Mouse (Mus musculus): Measurements from ENCODE around the gene Lenep. TPM values are rescaled to one million over a fixed set of nuclear protein-coding genes. Genes with fewer than 3 reads are reported as not detected.
"Not testable (repeated sequence)": the region's sequence is repeated elsewhere in the genome, so short reads cannot be mapped to it uniquely, and the experiment has no call there.

Gene Lenep
- total RNA-seq (2015) (1.6 and 2.3 TPM in 2 replicates), total RNA-seq (2017) (0.37 and 0.44 TPM in 2 replicates)

GRCm38 (mm10) chr3:89402693-89403092 is at the start of gene Lenep:
Gene Lenep (minus strand): TSS chr3:89402793.
- no peak for ATAC-seq (ENCODE audit: poor library complexity, severe bottlenecking)

DNA sequence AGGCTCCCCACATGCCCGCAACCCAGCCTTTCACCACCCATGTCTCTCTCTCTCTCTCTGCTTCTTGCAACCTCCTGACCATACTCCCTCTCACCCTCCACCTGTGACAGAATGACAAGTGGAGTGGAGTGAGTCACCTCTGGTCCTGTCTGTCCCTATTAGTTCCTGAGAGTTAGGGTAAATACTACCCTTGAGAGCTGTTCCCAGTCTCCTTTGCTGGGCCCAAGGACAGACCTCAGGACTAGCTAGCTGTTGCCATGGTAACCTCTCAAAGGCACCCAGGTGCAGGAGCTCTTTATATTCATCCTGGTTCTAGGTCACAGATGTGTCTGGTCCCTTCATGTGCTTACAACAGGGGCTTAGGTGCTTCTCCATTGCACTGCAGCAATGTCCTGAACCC is 49.3 kb upstream of the Lenep start:
- no peak for ATAC-seq (ENCODE audit: poor library complexity, severe bottlenecking)

GRCm38 (mm10) chr3:89449541-89449940 is 46.9 kb upstream of the Lenep start:
- peak; percentile 91 for ATAC-seq (ENCODE audit: poor library complexity, severe bottlenecking)

GRCm38 (mm10) chr3:89448720-89449537 is 46.3 kb upstream of the Lenep start:
- peak; percentile 43 for ATAC-seq (ENCODE audit: poor library complexity, severe bottlenecking)

GRCm38 (mm10) chr3:89440691-89441090 is 38.1 kb upstream of the Lenep start:
- no peak for ATAC-seq (ENCODE audit: poor library complexity, severe bottlenecking)

GRCm38 (mm10) chr3:89437269-89437668 is 34.7 kb upstream of the Lenep start:
- peak; percentile 38 for ATAC-seq (ENCODE audit: poor library complexity, severe bottlenecking)

GRCm38 (mm10) chr3:89436176-89437113 is 33.9 kb upstream of the Lenep start, which contains the start of gene Pbxip1:
Gene Pbxip1 (plus strand): TSS chr3:89436706.
- peak; percentile 89 for ATAC-seq (ENCODE audit: poor library complexity, severe bottlenecking)

DNA sequence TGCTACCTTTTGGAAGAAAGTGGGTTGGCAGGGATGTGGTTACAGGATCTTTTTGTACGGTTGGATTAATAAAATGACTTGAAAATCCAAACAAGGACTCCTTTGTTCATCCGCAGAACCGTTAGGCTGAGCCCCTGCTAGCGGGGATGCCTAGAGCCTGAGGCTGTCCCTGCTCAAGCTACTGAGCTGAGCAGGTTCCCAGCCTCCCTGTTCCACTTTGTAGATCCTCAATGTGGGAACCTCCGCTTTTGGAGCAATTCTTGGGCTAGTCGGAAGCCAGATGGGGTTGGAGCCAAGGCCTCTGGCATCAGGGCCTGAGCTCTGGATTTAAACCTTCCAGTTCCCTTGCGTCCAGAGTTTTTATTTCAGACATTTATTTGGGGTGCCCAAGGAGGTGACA is 32.4 kb upstream of the Lenep start:
- ATAC-seq (ENCODE audit: poor library complexity, severe bottlenecking): no peak

DNA sequence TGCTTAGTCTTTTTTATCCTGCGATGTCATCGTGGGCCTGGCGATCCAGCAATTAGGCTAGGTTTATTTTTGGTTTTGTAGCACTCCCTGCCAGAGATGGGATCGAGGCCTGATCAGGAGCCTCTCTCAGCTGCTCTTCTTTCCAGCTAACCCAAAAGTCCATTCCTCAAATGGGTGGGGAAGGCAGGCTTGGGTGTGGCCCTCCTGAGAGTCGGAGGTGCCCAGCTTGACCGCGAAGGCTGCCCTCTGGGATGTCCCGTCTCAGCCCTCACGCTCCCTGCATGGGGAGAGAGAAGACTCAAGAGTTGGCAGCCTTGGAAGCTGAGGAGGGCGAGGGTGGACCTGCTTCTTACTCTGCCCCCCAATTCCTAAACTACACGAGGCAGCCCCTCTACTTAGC is 31.9 kb upstream of the Lenep start:
- ATAC-seq (ENCODE audit: poor library complexity, severe bottlenecking): no peak

- ATAC-seq (ENCODE audit: poor library complexity, severe bottlenecking): no peak
Observed at GRCm38 (mm10) chr3:89432606-89433005, 30.0 kb upstream of the Lenep start.

DNA sequence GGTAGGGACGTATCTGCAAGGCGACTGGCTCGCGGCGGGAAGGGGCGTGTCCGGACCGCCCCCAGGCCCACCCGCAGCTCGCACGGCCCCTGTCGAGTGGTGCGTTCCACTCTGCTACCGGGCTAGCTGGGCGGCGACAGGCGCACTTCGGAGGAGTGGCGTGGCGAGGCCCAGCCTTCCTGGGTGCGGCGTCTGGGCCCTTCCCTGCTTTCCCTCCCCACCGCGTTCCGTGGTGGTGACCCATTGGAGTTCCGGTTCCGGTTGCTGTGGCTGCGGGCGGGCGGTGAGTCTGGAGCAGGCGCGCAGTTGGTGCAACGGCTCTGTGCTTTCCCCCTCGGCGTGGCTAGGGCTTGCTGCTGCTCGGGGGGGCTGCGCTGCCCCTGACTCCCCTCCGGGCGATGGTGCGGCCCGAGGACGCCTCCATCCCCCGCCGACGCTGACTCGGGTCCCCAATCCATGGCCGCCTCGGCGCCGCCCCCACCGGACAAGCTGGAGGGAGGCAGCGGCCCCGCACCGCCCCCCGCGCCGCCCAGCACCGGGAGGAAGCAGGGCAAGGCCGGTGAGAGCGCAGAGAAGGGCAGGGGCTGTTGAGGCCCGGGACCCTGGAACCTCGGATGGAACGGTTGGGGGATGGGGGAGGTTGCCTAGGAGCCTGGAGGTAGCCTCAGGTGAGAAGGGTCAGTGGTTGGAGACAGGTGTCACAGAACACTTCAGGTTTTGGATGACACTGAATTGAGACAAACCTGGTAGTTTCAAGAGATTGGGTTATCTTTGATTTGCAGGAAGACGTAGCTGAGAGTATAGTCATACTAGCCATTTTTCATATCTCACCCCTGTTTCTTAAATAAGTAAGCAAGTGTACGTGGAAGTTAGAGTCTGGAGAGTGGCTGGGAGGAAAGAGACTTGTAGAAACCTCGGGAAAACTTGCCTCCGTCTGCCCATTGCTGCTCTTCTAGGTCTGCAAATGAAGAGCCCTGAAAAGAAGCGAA is 27.9 kb upstream of the Lenep start, which contains the start of gene Pygo2:
Gene Pygo2 (plus strand): TSS at position 44 of the 989 bp plus-strand sequence.
- peak; percentile 100 for ATAC-seq (ENCODE audit: poor library complexity, severe bottlenecking)

DNA sequence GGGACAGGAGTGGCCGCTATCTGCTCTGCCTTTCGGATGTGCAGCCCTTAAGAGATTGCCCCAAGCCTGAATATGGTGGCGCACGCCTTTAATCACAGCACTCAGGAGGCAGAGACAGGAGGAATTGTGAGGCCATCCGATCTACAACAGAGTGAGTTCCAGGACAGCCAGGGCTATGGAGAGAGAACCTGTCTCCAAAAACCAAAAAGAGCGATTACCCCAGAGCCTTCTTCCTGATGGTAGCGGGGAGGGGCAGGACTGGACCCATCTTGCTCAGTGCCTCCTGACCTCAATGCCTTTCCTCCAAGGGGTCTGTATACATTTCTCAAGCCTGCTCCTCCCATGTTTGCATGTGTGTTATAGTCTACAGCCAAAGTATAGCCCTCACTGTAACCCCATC is 26.4 kb upstream of the Lenep start:
- not testable (repeated sequence) for ATAC-seq (ENCODE audit: poor library complexity, severe bottlenecking)

DNA sequence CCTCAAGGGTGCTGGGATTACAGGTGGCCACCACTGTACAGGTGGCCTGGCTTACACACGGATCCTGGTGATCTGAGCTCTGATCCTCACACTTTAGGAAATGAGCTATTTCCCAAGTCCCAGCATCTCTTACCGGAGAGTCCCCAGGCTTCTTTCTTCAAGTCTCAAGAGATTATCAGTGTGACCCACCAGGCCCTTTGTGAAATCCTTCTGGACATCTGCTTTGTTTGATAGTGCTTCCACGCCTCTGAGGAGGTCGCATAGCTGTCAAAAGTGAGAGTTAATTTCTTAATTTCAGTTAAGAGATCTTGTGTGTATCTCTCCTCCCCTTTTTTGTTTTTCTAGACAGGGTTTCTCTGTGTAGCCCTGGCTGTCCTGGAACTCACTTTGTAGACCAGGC is 23.3 kb upstream of the Lenep start:
- no peak for ATAC-seq (ENCODE audit: poor library complexity, severe bottlenecking)

DNA sequence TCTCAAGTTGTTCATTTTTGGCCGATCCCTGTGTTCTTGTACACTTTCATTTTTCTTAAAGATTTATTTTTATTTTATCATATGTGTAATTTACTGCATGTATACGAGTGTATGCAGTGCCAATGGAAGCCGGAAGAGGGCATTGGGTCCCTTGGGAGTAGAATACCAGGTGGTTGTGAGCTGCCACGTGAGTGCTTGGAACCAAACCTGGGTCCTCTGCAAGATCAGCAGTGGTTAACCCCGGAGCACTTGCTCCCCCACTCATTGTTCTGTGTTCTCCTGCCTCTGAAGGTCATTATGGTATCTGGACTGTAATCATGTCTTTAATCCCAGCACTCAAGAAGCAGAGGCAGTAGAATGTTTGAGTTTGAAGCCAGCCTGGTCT is 22.5 kb upstream of the Lenep start:
- ATAC-seq (ENCODE audit: poor library complexity, severe bottlenecking): no peak

- ATAC-seq (ENCODE audit: poor library complexity, severe bottlenecking): no peak
Observed at GRCm38 (mm10) chr3:89424416-89425140, 22.0 kb upstream of the Lenep start.

GRCm38 (mm10) chr3:89422556-89423205 is 20.1 kb upstream of the Lenep start:
- no peak for ATAC-seq (ENCODE audit: poor library complexity, severe bottlenecking)

DNA sequence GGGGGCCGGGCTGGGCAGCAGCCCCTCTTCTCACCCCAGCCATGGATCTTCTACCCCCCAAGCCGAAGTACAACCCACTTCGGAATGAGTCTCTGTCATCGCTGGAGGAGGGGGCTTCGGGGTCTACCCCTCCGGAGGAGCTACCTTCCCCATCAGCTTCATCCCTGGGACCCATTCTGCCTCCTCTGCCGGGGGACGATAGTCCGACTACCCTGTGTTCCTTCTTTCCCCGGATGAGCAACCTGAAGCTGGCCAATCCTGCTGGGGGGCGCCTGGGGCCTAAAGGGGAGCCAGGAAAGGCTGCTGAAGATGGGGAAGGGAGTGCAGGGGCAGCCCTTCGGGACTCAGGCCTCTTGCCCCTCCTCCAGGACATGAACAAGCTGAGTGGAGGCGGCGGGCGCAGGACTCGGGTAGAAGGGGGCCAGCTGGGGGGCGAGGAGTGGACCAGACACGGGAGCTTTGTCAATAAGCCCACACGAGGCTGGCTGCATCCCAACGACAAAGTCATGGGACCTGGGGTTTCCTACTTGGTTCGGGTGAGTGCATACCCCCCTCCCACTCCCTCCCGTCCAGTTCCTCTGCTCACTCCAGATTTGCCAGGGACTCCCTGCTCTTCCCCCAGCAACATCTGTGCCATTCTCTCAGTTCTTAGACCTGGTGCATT is 19.3 kb upstream of the Lenep start:
- ATAC-seq (ENCODE audit: poor library complexity, severe bottlenecking): no peak

GRCm38 (mm10) chr3:89421002-89421774 is 18.6 kb upstream of the Lenep start:
- ATAC-seq (ENCODE audit: poor library complexity, severe bottlenecking): peak; percentile 50

Data from megakaryocyte, adult 5-6 weeks (primary cell).